Mouse (Mus musculus) forebrain, embryonic 14.5 days (tissue): Measurements from ENCODE around the gene Cmklr1. TPM values are rescaled to one million over a fixed set of nuclear protein-coding genes. Genes with fewer than 3 reads are reported as not detected.

Source experiments
- ATAC-seq: fragments of 200-750 bp; cut with Nextera tagmentation; 2 replicates; pipeline ENCODE4 v1.8.0; 2017; ENCODE audit warnings: mild to moderate bottlenecking, moderate library complexity
- DNase-seq: peaks from one replicate; pipeline ENCODE4 v3.0.0-alpha.2; 2015; ENCODE audit warnings: low spot score
- H3K27ac ChIP-seq: fragments of 300-500 bp; sonication (generic); 2 replicates; pipeline ENCODE4 v1.5.1; 2014; ENCODE audit warnings: low read depth, mild to moderate bottlenecking, control low read depth, low read length, moderate library complexity
- H3K27me3 ChIP-seq: fragments of 300-500 bp; sonication (generic); replicated peaks from 2 replicates; pipeline ENCODE4 v1.6.1; 2014; ENCODE audit warnings: low read length, control low read depth, mixed read lengths; ENCODE audit not compliant: control insufficient read depth, insufficient read depth
- H3K36me3 ChIP-seq: fragments of 300-500 bp; sonication (generic); 2 replicates; pipeline ENCODE4 v1.6.1; 2014; ENCODE audit warnings: low read length, control low read depth; ENCODE audit not compliant: control insufficient read depth, insufficient read depth
- H3K4me1 ChIP-seq: fragments of 300-500 bp; sonication (generic); 2 replicates; pipeline ENCODE4 v1.6.1; 2014; ENCODE audit warnings: antibody characterized with exemption, low read length, control low read depth; ENCODE audit not compliant: control insufficient read depth, insufficient read depth
- H3K4me2 ChIP-seq: fragments of 300-500 bp; sonication (generic); 2 replicates; pipeline ENCODE4 v1.6.1; 2014; ENCODE audit warnings: mild to moderate bottlenecking, control low read depth, low read length
- H3K4me3 ChIP-seq: fragments of 300-500 bp; sonication (generic); 2 replicates; pipeline ENCODE4 v1.5.1; 2014; ENCODE audit warnings: low read depth, low read length, control low read depth
- H3K9ac ChIP-seq: fragments of 300-500 bp; sonication (generic); 2 replicates; pipeline ENCODE4 v1.6.1; 2014; ENCODE audit warnings: mild to moderate bottlenecking, low read length, control low read depth, moderate library complexity
- H3K9me3 ChIP-seq: fragments of 300-500 bp; sonication (generic); replicated peaks from 2 replicates; pipeline ENCODE4 v1.6.1; 2016; ENCODE audit warnings: low read length, control low read depth, mixed read lengths; ENCODE audit not compliant: control insufficient read depth
- WGBS: fragments of 180-500 bp; shearing (Covaris S2); extraction: QIAGEN DNeasy Blood & Tissue Kit; methylation state at CpG from one replicate; pipeline ENCODE4 v1.1.7; 2014; 5-methylcytosine and 5-hydroxymethylcytosine counted together
- polyA plus RNA-seq: library from polyadenylated mRNA; unstranded; fragments of >200 nt; fragmentation: Nextera tagmentation; extraction: Ambion mirVana; gene quantifications from 2 replicates; pipeline ENCODE4 v1.2.1, GENCODE M21; 2014

The Cmklr1 gene
- polyA plus RNA-seq, 1 experiment from 2014 or later = 1.6 TPM

DNA sequence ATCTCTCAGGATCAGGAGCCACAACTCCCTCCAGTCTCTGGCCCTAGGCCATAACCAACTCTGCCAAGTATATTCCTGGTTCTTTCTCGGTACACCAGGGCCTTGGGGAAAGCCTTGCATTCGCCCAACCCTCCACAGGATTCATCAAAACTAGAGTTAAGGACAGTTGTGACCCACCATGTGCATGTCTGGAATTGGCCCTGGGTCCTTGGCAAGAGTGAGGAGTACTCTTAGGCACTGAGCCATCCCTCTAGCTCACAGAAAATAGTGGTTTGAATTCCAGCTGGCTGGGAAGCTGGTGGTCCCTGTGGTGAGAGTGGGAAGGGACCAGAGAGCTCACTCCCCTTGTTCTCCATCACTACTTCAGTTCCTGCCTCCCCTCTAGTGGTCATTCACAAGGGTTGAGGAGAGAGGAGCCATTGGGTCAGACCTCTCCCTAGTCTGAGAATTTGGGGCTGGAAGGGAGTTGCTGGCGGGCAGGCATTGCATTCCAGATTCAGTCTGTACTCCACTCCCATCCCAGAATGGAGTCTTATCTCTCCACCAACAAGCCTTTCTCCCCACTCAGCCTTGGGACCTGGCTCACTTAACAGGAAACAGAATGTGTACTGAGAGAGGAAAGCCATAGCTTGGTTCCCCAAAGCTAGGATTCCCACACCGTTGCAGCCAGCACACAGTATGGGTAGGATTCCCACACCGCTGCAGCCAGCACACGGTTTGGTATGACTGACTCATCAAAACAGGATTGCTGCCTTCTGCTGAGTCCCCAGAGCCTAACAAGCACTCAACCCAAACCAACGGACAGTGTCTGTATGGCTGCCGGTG, 43.1 kb downstream of the Cmklr1 start:
- Histone ChIP-seq H3K27ac (no peak overlapping the region), H3K9me3 (no peaks in the 10 kb centered on the region), H3K4me3 (no peak overlapping the region), H3K9ac (no peak overlapping the region), H3K36me3 (no peaks in the 10 kb centered on the region), H3K4me2 (no peak overlapping the region), H3K4me1 (peaks cover 2% of the 10 kb centered on the region; the same call in 1 of the 2 replicates), H3K27me3 (no peaks in the 10 kb centered on the region)
- 82% methylated on average over 8 of the region's 8 CpGs for WGBS
- DNase-seq (no peak), ATAC-seq (no peak)

DNA sequence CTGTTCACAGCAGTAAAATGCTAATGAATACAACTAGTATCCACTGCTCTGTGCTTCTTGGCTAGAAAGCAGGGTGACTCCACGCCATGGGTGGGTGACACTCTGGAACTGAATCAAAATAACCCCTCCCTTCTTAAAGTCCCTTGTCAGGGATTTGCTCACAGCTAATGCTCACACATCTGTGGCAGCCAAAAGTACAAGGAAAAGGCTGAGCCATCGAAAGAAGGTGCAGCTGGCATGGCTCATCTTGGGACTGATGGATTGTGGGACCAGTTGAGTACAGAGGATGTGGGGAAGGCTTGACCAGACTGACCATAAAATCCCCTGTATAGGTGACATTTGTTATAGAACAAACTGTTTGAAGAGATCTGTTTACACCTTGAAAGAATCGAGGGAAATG, 44.1 kb downstream of the Cmklr1 start:
- H3K4me3 ChIP-seq = no peak overlapping the region
- H3K36me3 ChIP-seq = no peaks in the 10 kb centered on the region
- DNase-seq (no peak), ATAC-seq (no peak)
- no peaks in the 10 kb centered on the region for H3K27me3 ChIP-seq
- WGBS = 83% methylated on average over 3 of the region's 3 CpGs
- H3K4me1 ChIP-seq = peaks cover 2% of the 10 kb centered on the region; the same call in 1 of the 2 replicates
- H3K4me2 ChIP-seq = no peak overlapping the region
- no peak overlapping the region for H3K9ac ChIP-seq
- H3K27ac ChIP-seq = no peak overlapping the region
- no peaks in the 10 kb centered on the region for H3K9me3 ChIP-seq

DNA sequence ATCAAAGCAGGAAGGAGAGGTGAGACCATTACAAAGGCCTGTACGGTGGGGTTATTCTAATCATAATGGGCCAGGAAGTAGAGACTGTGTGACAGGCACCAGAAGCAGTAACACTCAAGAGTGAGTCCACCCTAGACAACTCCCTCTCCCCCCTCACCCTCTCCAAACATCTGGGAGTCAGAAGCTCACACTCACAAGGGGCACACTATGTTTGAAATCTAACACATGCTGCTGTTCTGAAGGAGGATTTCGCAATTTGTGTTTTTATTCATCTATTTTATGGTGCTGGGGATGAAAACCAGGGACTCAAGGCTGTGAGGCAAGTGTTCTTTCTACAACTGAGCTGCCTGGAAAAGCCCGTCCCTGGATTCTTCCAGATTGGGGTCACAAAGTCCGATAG, 45.5 kb downstream of the Cmklr1 start:
- H3K9ac ChIP-seq = no peak overlapping the region
- H3K27ac ChIP-seq = no peak overlapping the region
- no peak for ATAC-seq
- no peaks in the 10 kb centered on the region for H3K27me3 ChIP-seq
- H3K4me2 ChIP-seq = no peak overlapping the region
- H3K4me3 ChIP-seq = no peak overlapping the region
- H3K36me3 ChIP-seq = no peaks in the 10 kb centered on the region
- WGBS = 83% methylated on average over 4 of the region's 4 CpGs
- no peaks in the 10 kb centered on the region for H3K9me3 ChIP-seq
- H3K4me1 ChIP-seq = peaks cover 2% of the 10 kb centered on the region; the same call in 1 of the 2 replicates
- DNase-seq = no peak

DNA sequence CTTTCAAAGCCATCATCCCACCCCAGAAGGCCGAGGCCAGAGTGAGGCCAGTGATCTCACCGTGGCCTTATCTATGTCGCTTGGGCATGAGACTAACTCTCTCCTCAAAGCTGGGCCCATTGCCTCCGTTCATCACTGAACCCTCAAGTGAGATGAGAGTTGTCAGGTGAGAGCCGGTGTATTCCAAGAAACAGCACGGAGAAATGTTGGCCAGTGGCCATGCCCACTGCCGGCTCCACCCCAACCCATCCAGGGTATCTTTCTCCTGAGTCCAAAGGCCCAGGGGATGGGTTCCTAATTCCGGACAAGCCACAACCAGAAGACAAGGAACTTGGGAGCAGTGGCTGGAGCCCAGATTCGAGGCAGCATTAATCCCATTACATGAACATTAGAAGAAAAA, 46.8 kb downstream of the Cmklr1 start:
- no peak overlapping the region for H3K4me3 ChIP-seq
- DNase-seq (no peak), ATAC-seq (no peak)
- no peak overlapping the region for H3K27ac ChIP-seq
- H3K4me2 ChIP-seq = no peak overlapping the region
- 84% methylated on average over 9 of the region's 9 CpGs for WGBS
- H3K9me3 ChIP-seq = no peaks in the 10 kb centered on the region
- no peaks in the 10 kb centered on the region for H3K36me3 ChIP-seq
- H3K9ac ChIP-seq = no peak overlapping the region
- peaks cover 2% of the 10 kb centered on the region; the same call in 1 of the 2 replicates for H3K4me1 ChIP-seq
- no peaks in the 10 kb centered on the region for H3K27me3 ChIP-seq

DNA sequence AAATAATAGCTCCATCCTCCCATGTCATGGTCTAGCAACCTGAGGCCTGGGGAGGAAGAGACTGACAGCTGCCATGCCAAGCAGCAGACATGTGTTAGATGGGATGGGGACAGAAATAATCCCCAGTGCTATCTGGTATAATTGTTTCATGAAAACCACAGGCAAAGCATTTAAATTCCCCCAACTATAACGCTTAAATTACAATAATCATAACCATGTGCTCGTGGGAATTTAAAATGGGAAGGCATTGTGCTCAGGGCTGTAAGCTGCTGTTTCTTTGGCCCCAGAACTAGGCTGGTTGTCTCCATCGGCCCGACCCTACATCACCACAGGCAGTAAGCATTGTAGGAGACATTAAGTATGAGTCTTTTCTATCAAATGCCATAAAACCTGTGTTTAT, 49.4 kb downstream of the Cmklr1 start:
- H3K4me3 ChIP-seq = no peak overlapping the region
- 82% methylated on average over 4 of the region's 4 CpGs for WGBS
- H3K9me3 ChIP-seq = no peaks in the 10 kb centered on the region
- no peak overlapping the region for H3K27ac ChIP-seq
- no peaks in the 10 kb centered on the region for H3K27me3 ChIP-seq
- no peak overlapping the region for H3K4me2 ChIP-seq
- H3K9ac ChIP-seq = no peak overlapping the region
- DNase-seq (no peak), ATAC-seq (no peak)
- H3K36me3 ChIP-seq = no peaks in the 10 kb centered on the region
- no peaks in the 10 kb centered on the region for H3K4me1 ChIP-seq

DNA sequence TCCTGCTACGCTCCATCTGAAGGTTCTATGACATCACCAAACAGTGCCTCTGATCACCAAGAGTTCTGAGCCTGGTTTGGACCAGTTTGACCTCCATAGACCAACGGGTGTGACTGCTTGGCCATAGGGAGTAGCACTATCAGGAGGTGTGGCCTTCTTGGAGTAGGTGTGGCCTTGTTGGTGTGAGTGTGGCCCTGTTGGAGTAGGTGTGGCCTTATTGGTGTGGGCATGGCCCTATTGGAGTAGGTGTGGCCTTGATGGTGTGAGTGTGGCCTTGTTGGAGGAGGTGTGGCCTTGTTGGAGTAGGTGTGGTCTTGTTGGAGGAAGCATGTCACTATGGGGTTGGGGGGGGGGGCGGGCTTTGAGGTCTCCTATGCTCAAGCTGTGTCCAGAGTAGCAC, 50.0 kb downstream of the Cmklr1 start:
- no peaks in the 10 kb centered on the region for H3K4me1 ChIP-seq
- ATAC-seq (no peak), DNase-seq (no peak)
- no peaks in the 10 kb centered on the region for H3K36me3 ChIP-seq
- WGBS = 89% methylated on average over 3 of the region's 3 CpGs
- no peak overlapping the region for H3K9ac ChIP-seq
- no peak overlapping the region for H3K4me3 ChIP-seq
- H3K4me2 ChIP-seq = no peak overlapping the region
- H3K27me3 ChIP-seq = no peaks in the 10 kb centered on the region
- no peak overlapping the region for H3K27ac ChIP-seq
- no peaks in the 10 kb centered on the region for H3K9me3 ChIP-seq

DNA sequence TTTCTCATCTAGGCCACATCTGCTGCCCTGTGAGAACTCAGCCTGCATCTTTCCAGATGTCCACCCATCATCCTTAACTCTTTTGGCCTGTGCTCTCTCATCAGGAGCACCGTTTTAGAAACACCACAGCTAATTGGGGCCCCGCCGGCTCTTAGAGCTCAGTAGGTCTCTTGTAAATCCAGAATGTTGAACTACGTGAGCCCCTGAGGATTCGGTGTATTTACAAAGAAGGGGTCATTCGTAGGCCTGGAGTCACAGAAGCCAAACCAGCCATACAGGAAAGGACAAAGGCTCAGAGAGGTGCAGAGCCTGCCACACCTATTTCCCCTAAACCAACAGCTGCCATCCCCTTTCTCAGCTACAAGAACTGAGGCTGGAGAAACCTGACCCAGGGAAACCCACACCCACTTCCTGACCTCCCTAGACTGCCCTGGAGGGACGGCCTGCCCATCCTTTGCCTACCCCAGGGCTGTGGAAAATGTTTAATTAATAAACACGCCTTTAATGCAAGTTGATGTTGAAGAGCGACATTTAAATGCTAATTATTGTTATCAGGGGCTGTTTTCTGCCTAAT, 53.4 kb downstream of the Cmklr1 start:
- WGBS = 70% methylated on average over 9 of the region's 9 CpGs

DNA sequence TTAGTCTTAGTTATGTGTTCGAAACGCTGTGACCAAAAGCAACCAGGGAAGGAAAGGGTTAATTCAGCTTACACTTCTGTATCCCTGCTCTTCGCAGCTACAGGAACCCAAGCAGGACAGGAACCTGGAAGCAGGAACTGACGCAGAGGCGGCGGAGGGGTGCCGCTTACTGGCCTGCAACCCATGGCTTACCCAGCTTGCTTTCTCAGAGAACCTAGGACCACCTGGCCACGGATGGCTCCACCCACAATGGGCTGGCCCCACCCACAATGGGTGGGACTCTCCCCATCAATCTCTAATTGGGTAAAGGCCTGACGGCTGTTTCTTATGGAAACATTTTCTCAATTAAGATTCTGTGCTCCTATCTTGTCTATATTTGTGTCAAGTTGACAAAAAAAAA, 54.0 kb downstream of the Cmklr1 start:
- no peaks in the 10 kb centered on the region for H3K36me3 ChIP-seq
- H3K4me3 ChIP-seq = no peak overlapping the region
- no peaks in the 10 kb centered on the region for H3K9me3 ChIP-seq
- no peaks in the 10 kb centered on the region for H3K27me3 ChIP-seq
- no peak overlapping the region for H3K9ac ChIP-seq
- WGBS = 80% methylated on average over 9 of the region's 9 CpGs
- H3K4me1 ChIP-seq = peaks cover 8% of the 10 kb centered on the region; the same call in 1 of the 2 replicates
- no peak overlapping the region for H3K27ac ChIP-seq
- no peak overlapping the region for H3K4me2 ChIP-seq
- ATAC-seq (no peak), DNase-seq (no peak)

More for the DNA sequence above, 53.4 kb downstream of the Cmklr1 start:
- H3K4me3 ChIP-seq = no peak overlapping the region
- ATAC-seq = no peak
- H3K27me3 ChIP-seq = no peaks in the 10 kb centered on the region
- peaks cover 6% of the 10 kb centered on the region; the same call in 1 of the 2 replicates for H3K4me1 ChIP-seq
- no peaks in the 10 kb centered on the region for H3K36me3 ChIP-seq
- H3K4me2 ChIP-seq = no peak overlapping the region
- DNase-seq = no peak
- no peak overlapping the region for H3K27ac ChIP-seq
- no peaks in the 10 kb centered on the region for H3K9me3 ChIP-seq
- H3K9ac ChIP-seq = no peak overlapping the region
